Mouse (Mus musculus) erythroblast, embryonic 14.5 days (primary cell): ENCODE results near the gene Adamts2. TPM values are rescaled to one million over a fixed set of nuclear protein-coding genes. Genes with fewer than 3 reads are reported as not detected.

Experiments used
- H3K27me3 ChIP-seq: 2 replicates; pipeline ENCODE4 v1.6.1; 2012; ENCODE audit warnings: inconsistent platforms; ENCODE audit not compliant: control insufficient read depth
- H3K36me3 ChIP-seq: 2 replicates; pipeline ENCODE4 v1.6.1; 2012; ENCODE audit warnings: mild to moderate bottlenecking, inconsistent platforms; ENCODE audit not compliant: control insufficient read depth
- H3K4me1 ChIP-seq: 2 replicates; pipeline ENCODE4 v1.6.1; 2012; ENCODE audit warnings: inconsistent platforms; ENCODE audit not compliant: control insufficient read depth
- H3K4me3 ChIP-seq: replicated peaks from 2 replicates; pipeline ENCODE3; 2012; ENCODE audit warnings: moderate library complexity, mild to moderate bottlenecking, inconsistent platforms
- H3K9me3 ChIP-seq: 2 replicates; pipeline ENCODE4 v1.6.1; 2012; ENCODE audit warnings: low read length, inconsistent platforms, mixed read lengths; ENCODE audit not compliant: control insufficient read depth
- GATA1 ChIP-seq: IDR thresholded peaks from 2 replicates; pipeline ENCODE4 v1.6.1; 2012; ENCODE audit warnings: low read length, inconsistent platforms, mixed read lengths
- TAL1 ChIP-seq: IDR thresholded peaks from 3 replicates; pipeline ENCODE4 v1.6.1; 2012; ENCODE audit warnings: low read length, inconsistent platforms, mixed read lengths
- polyA plus RNA-seq: library from polyadenylated mRNA; stranded (reverse); fragments of >175 nt; gene quantifications from 2 replicates; pipeline ENCODE4 v1.2.3, GENCODE M21; 2012

Gene Adamts2
- polyA plus RNA-seq, 1 experiment = not detected

- Histone ChIP-seq H3K9me3 (no peaks in the 10 kb centered on the region), H3K27me3 (no peaks in the 10 kb centered on the region), H3K4me1 (no peaks in the 10 kb centered on the region; the same call in 1 of the 2 replicates), H3K4me3 (no peak overlapping the region), H3K36me3 (no peaks in the 10 kb centered on the region)
- TF ChIP-seq TAL1 (no peak), GATA1 (no peak)
Measured at GRCm38 (mm10) chr11:50768995-50769749, 167.3 kb downstream of the Adamts2 start.

DNA sequence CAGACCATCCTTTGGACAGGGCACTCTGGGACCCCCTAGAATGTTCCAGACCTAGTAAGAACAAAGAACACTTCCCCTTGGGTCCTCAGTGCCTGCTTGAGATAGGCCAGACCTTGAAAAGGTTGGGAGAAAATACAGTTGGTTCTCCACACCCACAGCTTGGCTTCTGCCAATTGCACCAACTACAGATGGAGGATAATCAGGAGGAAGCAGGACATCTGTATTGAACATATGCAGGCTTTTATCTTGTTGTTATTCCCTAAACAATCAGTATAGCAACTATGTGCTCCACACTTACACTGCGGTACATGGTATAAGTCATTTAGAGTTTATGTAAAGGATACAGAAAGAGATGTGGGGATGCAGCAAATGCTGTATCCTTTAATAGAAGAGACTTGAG lies 169.1 kb downstream of the Adamts2 start:
- H3K36me3 ChIP-seq = no peaks in the 10 kb centered on the region
- no peaks in the 10 kb centered on the region; the same call in 1 of the 2 replicates for H3K4me1 ChIP-seq
- no peaks in the 10 kb centered on the region for H3K27me3 ChIP-seq
- no peak for TF ChIP-seq GATA1
- TF ChIP-seq TAL1 = no peak
- H3K9me3 ChIP-seq = no peaks in the 10 kb centered on the region
- no peak overlapping the region for H3K4me3 ChIP-seq

DNA sequence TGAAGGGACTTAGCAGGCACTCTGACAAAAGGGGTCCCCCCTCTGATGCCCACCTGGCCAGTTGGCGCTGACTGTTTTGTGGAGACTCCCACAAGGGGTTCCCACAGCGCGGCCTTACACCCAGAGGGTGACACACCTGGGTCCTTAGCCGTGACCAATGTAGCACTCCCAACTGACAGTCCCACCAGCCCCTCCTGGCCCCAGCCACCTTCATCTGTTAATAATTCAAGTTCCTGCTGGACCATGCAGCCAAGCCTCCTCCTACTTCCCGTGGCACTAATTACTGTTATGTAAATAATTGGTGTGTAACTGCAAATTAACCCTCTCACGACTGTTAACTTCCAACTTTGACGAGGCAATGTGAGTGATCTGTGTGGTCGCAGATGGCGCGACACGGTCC lies 195.8 kb downstream of the Adamts2 start:
- H3K9me3 ChIP-seq = no peaks in the 10 kb centered on the region; the same call in 1 of the 2 replicates
- H3K4me3 ChIP-seq = no peak overlapping the region
- no peaks in the 10 kb centered on the region for H3K36me3 ChIP-seq
- no peaks in the 10 kb centered on the region for H3K4me1 ChIP-seq
- H3K27me3 ChIP-seq = no peaks in the 10 kb centered on the region
- TF ChIP-seq GATA1 = no peak

GRCm38 (mm10) chr11:50798836-50799235 lies 197.0 kb downstream of the Adamts2 start:
- Histone ChIP-seq H3K36me3 (no peaks in the 10 kb centered on the region), H3K9me3 (peaks cover 5% of the 10 kb centered on the region), H3K4me1 (no peaks in the 10 kb centered on the region), H3K27me3 (no peaks in the 10 kb centered on the region), H3K4me3 (no peak overlapping the region)
- TF ChIP-seq GATA1 (no peak), TAL1 (no peak)

DNA sequence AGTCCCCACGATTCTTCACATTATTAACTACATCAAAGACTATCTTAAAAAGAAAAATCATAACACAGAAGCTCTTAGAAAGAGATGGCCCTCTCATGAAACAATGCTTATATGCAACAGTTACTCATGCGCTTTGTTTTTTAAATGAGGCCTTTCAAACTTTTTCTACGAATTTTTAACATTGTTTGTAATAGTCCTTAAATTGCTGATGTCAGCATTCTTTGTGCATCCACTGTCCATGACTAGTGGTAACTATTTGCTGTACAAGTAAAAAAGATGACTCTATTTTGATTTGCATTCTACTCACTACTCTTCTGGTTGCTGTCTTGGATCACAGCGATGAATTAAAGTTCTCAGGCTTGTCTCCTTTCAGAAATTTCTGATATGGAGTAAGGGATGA lies 212.3 kb downstream of the Adamts2 start:
- Histone ChIP-seq H3K4me1 (no peaks in the 10 kb centered on the region), H3K27me3 (no peaks in the 10 kb centered on the region), H3K4me3 (no peak overlapping the region), H3K36me3 (peaks cover 5% of the 10 kb centered on the region), H3K9me3 (peaks cover 25% of the 10 kb centered on the region)
- TF ChIP-seq TAL1 (no peak), GATA1 (no peak)

- H3K4me3 ChIP-seq = no peak overlapping the region
- H3K4me1 ChIP-seq = peaks cover 11% of the 10 kb centered on the region
- no peaks in the 10 kb centered on the region for H3K27me3 ChIP-seq
- no peak for TF ChIP-seq TAL1
- TF ChIP-seq GATA1 = no peak
- no peaks in the 10 kb centered on the region for H3K9me3 ChIP-seq
- H3K36me3 ChIP-seq = no peaks in the 10 kb centered on the region
Measured at GRCm38 (mm10) chr11:50826214-50826613, 224.3 kb downstream of the Adamts2 start.

- no peaks in the 10 kb centered on the region for H3K9me3 ChIP-seq
- H3K4me1 ChIP-seq = peaks cover 11% of the 10 kb centered on the region
- TF ChIP-seq TAL1 (no peak), GATA1 (no peak)
- H3K4me3 ChIP-seq = peak within 1 kb of the TSS; percentile 74
- H3K36me3 ChIP-seq = no peaks in the 10 kb centered on the region
- no peaks in the 10 kb centered on the region for H3K27me3 ChIP-seq
Measured at GRCm38 (mm10) chr11:50827010-50827953, 225.4 kb downstream of the Adamts2 start, which contains the start of gene Zfp354c. Gene Zfp354c (minus strand): TSS chr11:50827724.

DNA sequence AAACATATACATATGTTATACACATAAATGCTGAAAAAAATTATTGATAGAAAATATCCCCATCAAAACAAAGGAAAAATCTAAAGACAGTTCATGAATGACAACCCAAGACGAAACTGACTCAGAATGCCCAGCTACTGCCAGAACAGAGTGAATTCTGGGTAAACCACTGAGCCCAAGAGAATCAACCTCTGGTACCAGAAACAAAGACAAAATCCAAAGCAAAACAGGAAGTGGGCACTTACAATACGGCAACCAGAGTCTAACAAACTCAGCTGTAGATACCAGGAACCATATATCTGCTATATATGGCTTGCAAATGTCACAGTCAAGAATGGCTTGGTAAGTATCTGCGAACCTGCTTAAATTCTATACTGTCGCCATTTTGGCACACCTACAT lies 233.8 kb downstream of the Adamts2 start:
- H3K9me3 ChIP-seq = peaks cover 13% of the 10 kb centered on the region
- H3K27me3 ChIP-seq = no peaks in the 10 kb centered on the region
- TF ChIP-seq GATA1 (no peak), TAL1 (no peak)
- H3K36me3 ChIP-seq = peaks cover 2% of the 10 kb centered on the region; the same call in 1 of the 2 replicates
- H3K4me3 ChIP-seq = no peak overlapping the region
- H3K4me1 ChIP-seq = no peaks in the 10 kb centered on the region

DNA sequence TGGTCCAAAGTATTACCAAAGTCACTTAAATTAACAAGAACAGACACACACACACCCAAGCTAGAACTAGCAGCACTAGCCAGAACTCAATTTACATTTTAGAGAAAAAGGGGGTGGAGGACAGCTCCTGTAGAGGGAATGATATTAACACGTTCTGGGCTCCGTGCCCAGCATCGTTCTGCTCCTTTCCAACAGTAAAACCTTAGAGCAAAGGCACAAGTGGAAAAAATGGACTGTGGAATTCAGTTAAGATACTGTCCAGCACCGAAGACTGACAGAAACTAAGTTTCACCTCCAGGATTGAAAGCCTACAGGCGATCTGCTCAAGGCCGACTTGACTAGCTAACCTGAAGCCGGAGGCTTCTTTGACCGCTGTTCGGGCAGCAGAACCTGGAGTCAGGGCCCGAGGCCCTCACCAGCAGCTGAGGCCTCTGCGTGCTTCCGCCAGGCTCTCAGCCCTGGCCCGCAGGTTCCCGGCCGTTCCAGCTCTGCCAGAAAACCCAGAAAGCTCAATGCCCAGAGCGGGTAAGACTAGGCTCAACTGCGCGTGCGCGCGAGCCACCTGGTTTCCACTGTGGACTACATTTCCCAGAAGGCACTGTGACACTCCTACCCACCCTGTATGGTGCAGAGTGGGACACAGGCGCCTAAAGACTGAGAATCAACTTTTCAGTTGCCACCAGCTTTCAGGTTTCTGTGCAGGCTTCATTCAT lies 239.3 kb downstream of the Adamts2 start, which contains the start of gene Zfp879:
TSS of gene Zfp879 (minus strand) at position 530 of the 713 bp plus-strand sequence.
- no peak for TF ChIP-seq TAL1
- TF ChIP-seq GATA1 = no peak
- Histone ChIP-seq H3K9me3 (no peaks in the 10 kb centered on the region), H3K4me3 (peak within 1 kb of the TSS; percentile 40), H3K4me1 (0 out of 2 replicates have a peak, but pooled peaks cover 2% of the 10 kb centered on the region), H3K36me3 (no peaks in the 10 kb centered on the region), H3K27me3 (no peaks in the 10 kb centered on the region)
